Mouse (Mus musculus) limb, embryonic 14.5 days (tissue): ENCODE measurements at regions not wholly inside any gene's neighbourhood (a gene's known extent, or its start where the extent isn't known, plus 50 kb on each side); places are given as distances from the start of the nearest gene placed in this dataset.

ENCODE experiments used
- ATAC-seq: fragments of 200-750 bp; cut with Nextera tagmentation; 2 replicates; pipeline ENCODE4 v1.8.0; 2017; ENCODE audit warnings: low read depth, moderate number of reproducible peaks, moderate TSS enrichment; ENCODE audit not compliant: low FRiP score
- DNase-seq: peaks from one replicate; pipeline ENCODE4 v3.0.0-alpha.2; 2015; ENCODE audit warnings: low spot score
- H3K27ac ChIP-seq: fragments of 300-500 bp; sonication (generic); replicated peaks from 2 replicates; pipeline ENCODE4 v1.5.1; 2014; ENCODE audit warnings: low read depth, mild to moderate bottlenecking, low read length, moderate library complexity, mixed read lengths
- H3K27me3 ChIP-seq: fragments of 300-500 bp; sonication (generic); 2 replicates; pipeline ENCODE4 v1.6.1; 2014; ENCODE audit warnings: low read length, mixed read lengths; ENCODE audit not compliant: control insufficient read depth, insufficient read depth
- H3K36me3 ChIP-seq: fragments of 300-500 bp; sonication (generic); 2 replicates; pipeline ENCODE4 v1.6.1; 2014; ENCODE audit warnings: mild to moderate bottlenecking, low read length, moderate library complexity, mixed read lengths; ENCODE audit not compliant: control insufficient read depth, insufficient read depth
- H3K4me1 ChIP-seq: fragments of 300-500 bp; sonication (generic); 2 replicates; pipeline ENCODE4 v1.6.1; 2014; ENCODE audit warnings: antibody characterized with exemption, low read length, mixed read lengths; ENCODE audit not compliant: control insufficient read depth, insufficient read depth
- H3K4me2 ChIP-seq: fragments of 300-500 bp; sonication (generic); replicated peaks from 2 replicates; pipeline ENCODE4 v1.6.1; 2014; ENCODE audit warnings: low read depth, mild to moderate bottlenecking, low read length, moderate library complexity; ENCODE audit not compliant: severe bottlenecking
- H3K4me3 ChIP-seq: fragments of 300-500 bp; sonication (generic); replicated peaks from 2 replicates; pipeline ENCODE4 v1.5.1; 2014; ENCODE audit warnings: low read length
- H3K9ac ChIP-seq: fragments of 300-500 bp; sonication (generic); 2 replicates; pipeline ENCODE4 v1.6.1; 2014; ENCODE audit warnings: mild to moderate bottlenecking, low read depth, low read length, moderate library complexity; ENCODE audit not compliant: severe bottlenecking
- H3K9me3 ChIP-seq: fragments of 300-500 bp; sonication (generic); 2 replicates; pipeline ENCODE4 v1.6.1; 2016; ENCODE audit warnings: low read length; ENCODE audit not compliant: control insufficient read depth
- POLR2A ChIP-seq: fragments of 200-500 bp; IDR thresholded peaks from 2 replicates; pipeline ENCODE4 v1.8.0; 2012; ENCODE audit warnings: inconsistent platforms, mild to moderate bottlenecking, moderate library complexity, borderline replicate concordance; ENCODE audit not compliant: insufficient read depth, insufficient read length; ENCODE audit errors: extremely low read depth
- WGBS: fragments of 180-500 bp; shearing (Covaris S2); extraction: QIAGEN DNeasy Blood & Tissue Kit; methylation state at CpG from one replicate; pipeline ENCODE4 v1.1.7; 2014; 5-methylcytosine and 5-hydroxymethylcytosine counted together

DNA sequence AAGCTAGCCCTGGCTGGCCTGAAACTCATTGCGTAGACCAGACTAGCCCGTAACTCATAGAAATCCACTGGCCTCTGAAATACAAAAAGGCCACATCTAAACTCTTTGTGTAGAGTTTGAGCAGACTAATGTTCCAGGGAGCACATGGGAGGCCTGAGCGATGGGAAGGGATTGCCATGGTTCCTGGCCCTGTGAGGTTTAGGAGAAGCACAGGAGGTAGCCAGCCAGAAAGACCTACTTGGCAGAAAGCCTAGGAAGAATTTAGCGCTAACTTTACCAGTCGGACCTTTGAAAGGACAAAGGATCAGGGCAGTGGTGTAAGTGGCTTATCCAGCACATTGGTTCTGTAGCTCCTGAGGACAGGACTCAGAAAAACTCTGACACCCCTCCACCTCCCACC lies 407.6 kb downstream of the Bcor start:
- Histone ChIP-seq H3K36me3 (no peaks in the 10 kb centered on the region), H3K4me2 (no peak overlapping the region), H3K9me3 (no peaks in the 10 kb centered on the region), H3K4me1 (no peaks in the 10 kb centered on the region), H3K27me3 (no peaks in the 10 kb centered on the region), H3K4me3 (no peak overlapping the region), H3K27ac (no peak overlapping the region), H3K9ac (no peak overlapping the region)
- WGBS, result 73% methylated on average over 5 of the region's 5 CpGs
- DNase-seq (no peak), ATAC-seq (no peak)
- TF ChIP-seq POLR2A, result no peak

DNA sequence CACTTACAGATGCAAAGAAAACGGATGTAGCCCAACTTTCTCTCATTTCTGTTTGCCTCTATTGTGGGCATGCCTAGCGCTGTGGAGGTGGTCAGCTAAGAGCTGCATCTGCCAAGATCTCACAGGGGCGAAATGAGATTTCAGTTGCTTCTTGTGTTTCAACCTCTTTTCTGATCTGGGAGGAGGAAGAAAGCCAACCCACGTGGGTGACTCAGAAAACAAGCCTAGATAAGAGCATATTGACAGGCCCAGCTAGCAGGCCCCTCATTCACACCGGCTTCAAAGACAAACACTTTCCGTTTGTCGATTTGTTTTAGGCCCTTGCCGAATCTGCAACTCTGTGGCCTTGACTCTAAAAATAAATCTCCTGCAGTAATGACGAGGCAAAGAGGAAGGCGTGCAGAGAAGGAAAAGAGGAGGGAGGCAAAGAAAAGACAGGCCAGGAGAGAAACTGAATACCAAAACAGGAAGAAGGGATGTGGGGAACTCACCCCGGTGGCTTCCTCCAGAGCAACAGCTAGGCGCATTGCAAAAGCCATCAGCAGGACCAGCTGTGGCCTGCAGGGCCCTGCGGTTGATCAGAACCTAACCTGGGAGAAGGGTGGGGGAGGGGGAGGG lies 407.1 kb downstream of the Bcor start:
- H3K27me3 ChIP-seq, result no peaks in the 10 kb centered on the region
- H3K4me2 ChIP-seq, result no peak overlapping the region
- no peak for DNase-seq
- WGBS, result 23% methylated on average over 13 of the region's 13 CpGs
- TF ChIP-seq POLR2A, result no peak
- H3K27ac ChIP-seq, result no peak overlapping the region
- H3K9ac ChIP-seq, result no peak overlapping the region
- H3K36me3 ChIP-seq, result no peaks in the 10 kb centered on the region
- no peaks in the 10 kb centered on the region for H3K4me1 ChIP-seq
- H3K9me3 ChIP-seq, result no peaks in the 10 kb centered on the region
- no peak overlapping the region for H3K4me3 ChIP-seq
- ATAC-seq, result no peak

DNA sequence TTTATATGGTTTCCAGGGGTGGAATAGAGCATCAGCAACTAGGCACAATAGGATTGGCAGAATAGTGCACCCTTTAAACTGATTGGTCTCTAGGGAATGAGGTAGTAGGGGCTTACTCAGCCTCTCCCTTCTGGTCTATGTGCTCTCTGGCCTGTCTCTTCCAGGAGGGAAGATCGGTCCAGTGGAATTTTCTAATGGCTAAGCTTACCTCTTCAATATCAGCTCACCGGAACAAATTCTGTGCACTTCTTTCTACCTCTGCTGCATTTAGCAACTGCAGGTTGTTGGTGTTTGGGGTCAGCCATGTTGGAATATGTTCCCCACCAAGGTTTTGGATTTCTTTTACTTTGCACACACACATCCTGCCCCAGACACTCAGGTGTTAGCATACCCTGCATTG lies 405.1 kb downstream of the Bcor start:
- TF ChIP-seq POLR2A, result no peak
- Histone ChIP-seq H3K27me3 (no peaks in the 10 kb centered on the region), H3K4me1 (no peaks in the 10 kb centered on the region), H3K27ac (no peak overlapping the region), H3K9ac (no peak overlapping the region), H3K4me3 (no peak overlapping the region), H3K9me3 (no peaks in the 10 kb centered on the region), H3K4me2 (no peak overlapping the region), H3K36me3 (no peaks in the 10 kb centered on the region)
- ATAC-seq, result no peak
- DNase-seq, result no peak
- 85% methylated on average over 2 of the region's 2 CpGs for WGBS

DNA sequence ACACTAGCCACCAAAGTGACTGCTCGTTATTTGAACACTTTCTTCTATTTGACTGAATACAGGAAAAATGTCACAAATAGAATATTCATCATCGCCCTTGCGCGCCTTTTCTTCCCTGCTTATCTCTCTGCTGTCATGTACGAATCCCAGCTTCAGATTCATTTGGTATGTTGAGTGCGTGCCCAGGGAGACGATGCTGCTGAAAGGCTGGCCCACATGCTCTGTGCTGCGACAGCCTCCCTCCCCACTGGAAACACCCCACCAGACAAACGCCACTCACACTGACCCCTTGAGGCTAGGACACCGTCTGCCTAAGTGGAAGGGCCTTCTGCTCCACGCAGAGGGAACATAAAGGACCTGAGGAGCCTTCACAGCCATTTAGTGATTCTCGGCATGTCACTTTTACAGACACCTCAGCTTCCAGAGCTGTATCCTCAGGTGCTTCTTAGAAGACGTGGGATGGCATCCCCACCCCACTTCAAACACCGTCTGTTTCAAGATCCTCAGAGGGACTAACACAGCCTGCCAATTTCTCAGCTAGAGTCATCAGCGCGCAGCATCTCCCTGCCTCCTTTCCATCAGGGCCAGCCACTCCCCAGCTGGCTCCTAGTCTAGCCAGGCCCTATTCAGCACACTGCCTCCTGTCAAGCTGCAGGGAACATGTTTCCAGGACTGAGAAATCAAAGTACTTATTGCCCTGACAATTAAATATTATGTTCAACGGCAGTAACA lies 396.6 kb downstream of the Bcor start:
- DNase-seq, result no peak
- Histone ChIP-seq H3K4me1 (no peaks in the 10 kb centered on the region), H3K36me3 (no peaks in the 10 kb centered on the region), H3K4me2 (no peak overlapping the region), H3K27ac (no peak overlapping the region), H3K27me3 (no peaks in the 10 kb centered on the region), H3K9me3 (no peaks in the 10 kb centered on the region), H3K9ac (no peak overlapping the region), H3K4me3 (no peak overlapping the region)
- 71% methylated on average over 17 of the region's 17 CpGs for WGBS
- TF ChIP-seq POLR2A, result no peak
- no peak for ATAC-seq

DNA sequence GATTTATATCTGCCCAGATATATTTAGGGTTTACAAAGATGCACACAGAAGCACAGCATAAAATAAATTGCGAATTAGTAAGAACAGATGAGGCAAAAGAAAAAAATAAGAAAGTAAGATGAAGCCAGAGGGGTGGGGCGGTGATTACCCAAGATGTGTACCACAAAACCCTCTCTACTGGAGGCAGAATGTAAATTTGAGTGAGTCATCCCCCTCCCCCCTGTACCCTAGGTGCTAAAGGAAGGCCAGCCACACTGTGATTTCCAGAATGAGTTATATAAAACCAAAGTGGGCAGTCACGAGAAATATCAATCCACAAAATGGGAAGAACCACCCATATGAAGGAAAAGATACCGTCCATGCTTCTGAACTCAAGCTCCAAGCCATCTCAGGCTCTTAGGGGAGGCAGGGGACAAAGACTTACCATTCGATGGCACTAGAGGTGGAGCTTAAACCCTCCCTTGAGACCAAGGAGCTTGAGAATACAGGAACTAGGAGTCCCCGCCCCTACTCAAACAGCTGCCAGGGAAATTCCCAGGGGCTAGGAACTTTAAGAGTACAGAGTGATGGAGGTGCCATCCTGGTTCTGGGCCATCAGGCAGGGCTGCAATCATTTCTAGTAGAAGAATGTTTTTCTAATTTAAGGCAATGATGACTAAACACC lies 383.8 kb downstream of the Bcor start:
- no peak overlapping the region for H3K9ac ChIP-seq
- ATAC-seq (no peak), DNase-seq (no peak)
- no peaks in the 10 kb centered on the region; the same call in 1 of the 2 replicates for H3K27me3 ChIP-seq
- no peaks in the 10 kb centered on the region for H3K9me3 ChIP-seq
- no peaks in the 10 kb centered on the region for H3K4me1 ChIP-seq
- no peak for TF ChIP-seq POLR2A
- H3K4me3 ChIP-seq, result no peak overlapping the region
- 59% methylated on average over 6 of the region's 6 CpGs for WGBS
- no peak overlapping the region for H3K4me2 ChIP-seq
- no peak overlapping the region for H3K27ac ChIP-seq
- H3K36me3 ChIP-seq, result no peaks in the 10 kb centered on the region
